Mouse (Mus musculus) heart, embryonic 13.5 days (tissue): ENCODE measurements around the gene Sh3bp4. TPM values are rescaled to one million over a fixed set of nuclear protein-coding genes. Genes with fewer than 3 reads are reported as not detected.

Experiments used
- ATAC-seq: fragments of 200-750 bp; cut with Nextera tagmentation; 2 replicates; pipeline ENCODE4 v1.8.0; 2017; ENCODE audit warnings: moderate TSS enrichment; ENCODE audit not compliant: insufficient number of reproducible peaks, low FRiP score, low TSS enrichment; ENCODE audit errors: extremely low read depth
- H3K27ac ChIP-seq: fragments of 300-500 bp; sonication (generic); replicated peaks from 2 replicates; pipeline ENCODE4 v1.5.1; 2015; ENCODE audit warnings: moderate library complexity, mild to moderate bottlenecking, inconsistent platforms
- H3K27me3 ChIP-seq: fragments of 300-500 bp; sonication (generic); replicated peaks from 2 replicates; pipeline ENCODE4 v1.6.1; 2015; ENCODE audit warnings: mild to moderate bottlenecking, inconsistent platforms
- H3K36me3 ChIP-seq: fragments of 300-500 bp; sonication (generic); 2 replicates; pipeline ENCODE4 v1.6.1; 2015; ENCODE audit warnings: mild to moderate bottlenecking, inconsistent platforms
- H3K4me1 ChIP-seq: fragments of 300-500 bp; sonication (generic); 2 replicates; pipeline ENCODE4 v1.6.1; 2015; ENCODE audit warnings: inconsistent platforms
- H3K4me2 ChIP-seq: fragments of 300-500 bp; sonication (generic); 2 replicates; pipeline ENCODE4 v1.6.1; 2015; ENCODE audit warnings: inconsistent platforms, mild to moderate bottlenecking, moderate library complexity
- H3K4me3 ChIP-seq: fragments of 300-500 bp; sonication (generic); 2 replicates; pipeline ENCODE4 v1.5.1; 2015; ENCODE audit warnings: moderate library complexity, mild to moderate bottlenecking, inconsistent platforms
- H3K9ac ChIP-seq: fragments of 300-500 bp; sonication (generic); 2 replicates; pipeline ENCODE4 v1.6.1; 2015; ENCODE audit warnings: inconsistent platforms, mild to moderate bottlenecking, moderate library complexity
- H3K9me3 ChIP-seq: fragments of 300-500 bp; sonication (generic); 2 replicates; pipeline ENCODE4 v1.6.1; 2016; ENCODE audit warnings: inconsistent platforms
- WGBS: fragments of 180-500 bp; shearing (Covaris S2); methylation state at CpG from one replicate; pipeline ENCODE4 v1.1.7; 2015; ENCODE audit warnings: mixed read lengths; 5-methylcytosine and 5-hydroxymethylcytosine counted together
- polyA plus RNA-seq: library from polyadenylated mRNA; unstranded; fragments of >200 nt; fragmentation: Nextera tagmentation; extraction: Ambion mirVana; gene quantifications from 2 replicates; pipeline ENCODE4 v1.2.1, GENCODE M21; 2015

Gene Sh3bp4
- polyA plus RNA-seq = 19.2 and 19.6 TPM in 2 replicates

DNA sequence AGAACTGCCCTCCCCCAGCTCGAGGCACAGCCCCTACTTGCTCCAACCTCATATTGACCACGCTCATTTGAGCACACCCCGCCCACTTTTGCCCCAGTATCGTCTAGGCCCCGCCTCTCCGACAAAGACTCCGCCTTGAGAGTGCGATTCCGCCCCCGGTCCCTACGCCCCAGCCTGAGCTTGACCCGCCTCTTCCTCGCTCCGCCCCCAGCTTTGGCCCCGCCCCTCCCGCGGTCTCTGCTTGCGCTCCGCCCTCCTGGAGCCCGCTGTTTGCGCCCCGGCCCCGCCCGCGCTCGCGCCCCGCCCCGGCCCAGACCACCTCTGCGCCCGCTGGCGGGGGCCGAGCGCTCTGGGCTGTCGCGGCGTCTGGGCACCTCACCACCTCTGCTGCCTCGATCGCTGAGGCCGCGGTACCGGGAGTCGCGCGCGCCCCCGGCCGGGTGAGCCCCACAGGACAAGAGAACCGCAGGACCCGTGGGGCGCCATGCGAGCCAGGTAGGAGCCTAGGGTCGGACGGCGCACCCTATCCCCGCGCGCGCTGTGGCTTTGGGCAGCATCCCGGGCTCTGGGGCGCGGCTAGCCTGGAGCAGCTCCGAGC lies at the start of gene Sh3bp4:
TSS of gene Sh3bp4 (plus strand) at position 313 of the 598 bp plus-strand sequence.
- peak; percentile 92 for ATAC-seq
- Histone ChIP-seq H3K36me3 (no peaks in the 10 kb centered on the region), H3K4me3 (peak within 1 kb of the TSS; percentile 80), H3K4me2 (peak within 1 kb of the TSS; percentile 86), H3K4me1 (peaks cover 53% of the 10 kb centered on the region), H3K9ac (peak within 1 kb of the TSS; percentile 98), H3K9me3 (no peaks in the 10 kb centered on the region), H3K27ac (peak within 1 kb of the TSS; percentile 91), H3K27me3 (no peaks in the 10 kb centered on the region)
- WGBS = under 1% methylated on average over 63 of the region's 63 CpGs

DNA sequence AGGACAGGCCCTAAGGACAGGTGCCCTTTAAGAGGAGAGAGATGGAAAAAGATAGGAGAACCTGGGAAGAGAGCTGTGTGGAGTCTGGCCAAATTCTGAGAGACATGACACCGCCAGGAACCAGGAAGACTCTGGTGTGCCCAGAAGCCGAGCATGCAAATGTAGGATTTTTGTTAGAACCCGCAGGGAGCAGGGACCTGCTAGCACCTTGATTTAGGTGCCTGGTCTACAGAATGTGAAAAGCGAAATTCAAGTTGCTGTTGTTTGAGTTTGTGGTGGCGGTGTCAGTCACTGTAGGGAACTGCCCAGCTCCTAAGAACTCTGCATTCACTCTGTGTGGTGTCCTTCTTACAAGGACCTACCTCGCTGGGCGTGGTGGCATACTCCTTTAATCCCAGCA lies 47.2 kb upstream of the Sh3bp4 start:
- H3K4me3 ChIP-seq = no peak overlapping the region
- H3K36me3 ChIP-seq = no peaks in the 10 kb centered on the region
- no peaks in the 10 kb centered on the region for H3K27me3 ChIP-seq
- H3K9ac ChIP-seq = no peak overlapping the region
- WGBS = 76% methylated on average over 7 of the region's 7 CpGs
- no peaks in the 10 kb centered on the region for H3K9me3 ChIP-seq
- no peak overlapping the region for H3K4me2 ChIP-seq
- no peak overlapping the region for H3K27ac ChIP-seq
- no peak for ATAC-seq
- H3K4me1 ChIP-seq = peaks cover 13% of the 10 kb centered on the region

DNA sequence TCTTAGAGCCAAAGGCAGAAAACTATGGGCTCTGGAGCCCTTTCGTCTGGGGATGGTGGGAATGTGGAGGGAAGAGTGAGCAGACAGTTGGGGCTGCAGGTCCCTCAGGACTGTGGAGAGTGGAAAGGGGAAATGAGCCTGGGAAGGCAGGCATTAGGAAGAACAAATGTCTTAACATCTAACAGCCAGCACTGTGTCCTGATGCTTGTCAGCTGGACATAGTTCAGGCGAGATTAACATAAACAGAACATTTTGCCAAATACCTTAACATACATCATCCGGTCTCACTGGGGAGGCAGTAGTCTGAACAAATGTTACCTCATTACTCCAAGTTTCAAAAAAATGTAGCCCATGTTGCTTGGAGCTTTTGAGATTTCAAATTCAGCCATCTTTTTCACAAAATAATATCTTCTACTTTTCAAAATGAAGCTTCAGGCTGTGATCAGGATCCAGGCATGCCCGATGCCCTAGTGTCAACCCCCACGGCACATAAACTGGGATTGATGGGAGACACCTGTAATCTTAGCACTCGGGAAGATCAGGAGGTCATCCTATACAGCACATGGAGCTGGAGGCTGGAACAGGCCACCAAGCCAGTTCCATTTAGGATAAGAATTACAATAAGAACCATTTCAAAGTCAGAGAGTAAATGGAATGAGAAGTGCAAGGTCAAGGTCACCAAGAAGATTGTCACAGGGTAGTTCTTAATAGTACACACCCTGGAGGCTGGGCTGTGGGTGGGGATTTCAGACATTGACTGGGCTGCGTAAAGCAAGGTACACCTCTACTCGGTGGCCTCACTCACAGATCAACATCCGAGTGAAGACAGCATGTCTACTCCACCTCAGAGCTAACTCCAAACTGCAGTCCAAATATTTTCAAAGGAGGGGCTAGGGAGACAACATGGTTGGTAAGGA lies 45.3 kb upstream of the Sh3bp4 start:
- Histone ChIP-seq H3K27ac (no peak overlapping the region), H3K36me3 (no peaks in the 10 kb centered on the region), H3K27me3 (no peaks in the 10 kb centered on the region), H3K4me3 (no peak overlapping the region), H3K4me2 (no peak overlapping the region), H3K4me1 (peaks cover 13% of the 10 kb centered on the region), H3K9me3 (no peaks in the 10 kb centered on the region), H3K9ac (no peak overlapping the region)
- WGBS = 55% methylated on average over 9 of the region's 9 CpGs
- no peak for ATAC-seq

DNA sequence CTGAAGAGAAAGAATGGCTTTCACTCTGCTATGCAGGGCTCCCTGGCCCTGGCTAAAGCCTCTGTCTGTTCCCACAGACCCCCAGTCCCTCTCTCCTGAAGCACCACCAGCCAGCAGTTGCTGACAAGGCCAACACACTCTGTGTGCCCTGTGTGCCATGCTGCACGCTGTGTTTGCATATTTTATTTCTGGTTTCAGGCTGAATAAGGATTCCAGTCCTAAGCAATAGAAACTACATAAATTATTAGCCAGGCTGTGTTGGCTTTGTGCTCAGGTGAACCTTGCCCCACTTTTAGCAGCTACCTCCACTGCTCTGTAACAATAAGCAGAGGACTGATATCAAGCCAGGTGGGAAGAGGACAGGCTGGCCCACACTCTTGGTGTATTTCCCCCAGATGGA lies 44.2 kb upstream of the Sh3bp4 start:
- Histone ChIP-seq H3K27me3 (no peaks in the 10 kb centered on the region), H3K4me1 (peaks cover 13% of the 10 kb centered on the region), H3K36me3 (no peaks in the 10 kb centered on the region), H3K4me2 (no peak overlapping the region), H3K27ac (no peak overlapping the region), H3K9me3 (no peaks in the 10 kb centered on the region), H3K4me3 (no peak overlapping the region), H3K9ac (no peak overlapping the region)
- 73% methylated on average over 1 of the region's 1 CpGs for WGBS
- no peak for ATAC-seq

DNA sequence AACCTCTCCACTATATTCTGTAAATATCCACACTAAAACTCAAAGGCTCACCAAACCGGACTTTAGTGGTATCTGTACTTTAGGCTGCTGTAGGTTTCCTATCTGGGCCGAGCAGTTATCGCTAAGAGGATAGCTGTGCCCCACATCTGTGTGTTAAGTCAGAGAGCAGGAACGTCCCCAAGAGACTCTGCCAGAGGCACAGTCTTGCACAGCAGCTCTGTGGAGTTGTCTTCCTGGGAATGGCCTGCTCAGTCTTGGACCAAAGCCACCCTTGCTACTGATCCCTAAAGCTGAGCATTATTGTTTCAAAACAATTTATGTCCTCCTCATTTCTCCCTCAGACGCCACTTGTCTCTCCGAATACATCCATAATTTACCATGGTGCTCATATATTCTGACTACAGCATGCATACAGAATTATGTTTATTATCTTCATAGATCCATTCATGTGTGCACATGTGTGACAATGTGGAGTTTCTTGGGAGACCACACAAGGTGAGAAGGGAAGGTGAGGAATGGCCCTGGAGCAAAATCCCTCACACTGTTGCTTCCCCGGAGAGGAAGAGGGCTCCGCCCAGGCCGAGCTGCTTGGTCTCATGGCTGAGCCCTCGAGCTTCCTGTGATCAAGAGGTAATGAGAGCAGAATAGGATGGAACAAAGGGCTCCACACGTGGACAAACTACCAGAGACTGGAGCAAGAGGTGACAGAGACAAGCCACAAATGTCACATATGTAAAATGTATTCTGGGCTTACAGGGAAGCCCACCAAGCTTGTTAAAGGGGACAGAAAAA lies 40.9 kb upstream of the Sh3bp4 start:
- H3K4me1 ChIP-seq = peaks cover 12% of the 10 kb centered on the region

DNA sequence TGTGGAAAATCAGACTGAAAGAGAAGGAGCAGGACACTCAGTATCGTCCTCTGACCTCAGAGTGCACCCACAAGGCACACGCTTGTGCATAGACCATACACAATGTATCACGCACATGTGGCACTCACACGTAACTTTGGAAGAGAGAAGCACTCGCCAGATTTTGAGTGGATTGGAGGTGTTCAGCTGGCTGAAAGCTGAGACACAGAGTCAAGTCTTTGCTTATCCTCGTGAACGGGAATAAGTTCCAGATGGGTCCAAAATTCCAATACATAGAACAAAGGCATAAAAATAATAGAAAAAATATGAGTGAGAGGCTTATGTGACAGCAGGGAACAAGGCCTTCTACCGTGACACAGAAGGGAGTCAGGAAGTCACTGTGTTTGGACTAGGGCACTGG lies 36.6 kb upstream of the Sh3bp4 start:
- no peak overlapping the region for H3K4me2 ChIP-seq
- H3K36me3 ChIP-seq = no peaks in the 10 kb centered on the region
- H3K4me3 ChIP-seq = no peak overlapping the region
- no peaks in the 10 kb centered on the region for H3K27me3 ChIP-seq
- H3K4me1 ChIP-seq = no peaks in the 10 kb centered on the region
- H3K9me3 ChIP-seq = no peaks in the 10 kb centered on the region
- WGBS = 73% methylated on average over 8 of the region's 8 CpGs
- no peak overlapping the region for H3K9ac ChIP-seq
- no peak for ATAC-seq
- no peak overlapping the region for H3K27ac ChIP-seq

More for the DNA sequence above, 40.9 kb upstream of the Sh3bp4 start:
- no peak for ATAC-seq
- WGBS = 65% methylated on average over 11 of the region's 11 CpGs
- Histone ChIP-seq H3K27ac (no peak overlapping the region), H3K36me3 (no peaks in the 10 kb centered on the region), H3K9ac (no peak overlapping the region), H3K9me3 (no peaks in the 10 kb centered on the region), H3K4me3 (no peak overlapping the region), H3K27me3 (no peaks in the 10 kb centered on the region), H3K4me2 (no peak overlapping the region)

DNA sequence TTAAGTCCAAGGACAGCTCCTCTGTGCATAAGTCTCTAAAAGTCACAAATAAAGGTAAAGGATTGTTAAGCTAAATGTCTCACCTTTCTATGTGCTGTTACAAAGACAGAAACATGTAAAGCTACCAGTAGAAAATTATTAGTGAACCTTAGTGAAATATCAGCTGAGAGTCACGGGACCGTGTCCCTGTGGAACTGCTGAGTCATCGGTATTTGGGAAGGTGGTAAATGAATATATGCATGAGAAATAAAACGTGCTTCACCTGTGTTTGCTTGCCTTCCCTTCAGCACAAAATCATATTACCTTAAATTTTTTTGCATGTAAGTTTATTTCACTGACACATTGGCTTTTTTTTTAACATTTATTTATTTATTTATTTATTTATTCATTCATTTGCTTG lies 36.2 kb upstream of the Sh3bp4 start:
- H3K4me2 ChIP-seq = no peak overlapping the region
- 78% methylated on average over 4 of the region's 4 CpGs for WGBS
- no peak for ATAC-seq
- no peak overlapping the region for H3K9ac ChIP-seq
- no peak overlapping the region for H3K27ac ChIP-seq
- no peaks in the 10 kb centered on the region for H3K9me3 ChIP-seq
- H3K36me3 ChIP-seq = no peaks in the 10 kb centered on the region
- H3K27me3 ChIP-seq = no peaks in the 10 kb centered on the region
- H3K4me1 ChIP-seq = no peaks in the 10 kb centered on the region
- no peak overlapping the region for H3K4me3 ChIP-seq

DNA sequence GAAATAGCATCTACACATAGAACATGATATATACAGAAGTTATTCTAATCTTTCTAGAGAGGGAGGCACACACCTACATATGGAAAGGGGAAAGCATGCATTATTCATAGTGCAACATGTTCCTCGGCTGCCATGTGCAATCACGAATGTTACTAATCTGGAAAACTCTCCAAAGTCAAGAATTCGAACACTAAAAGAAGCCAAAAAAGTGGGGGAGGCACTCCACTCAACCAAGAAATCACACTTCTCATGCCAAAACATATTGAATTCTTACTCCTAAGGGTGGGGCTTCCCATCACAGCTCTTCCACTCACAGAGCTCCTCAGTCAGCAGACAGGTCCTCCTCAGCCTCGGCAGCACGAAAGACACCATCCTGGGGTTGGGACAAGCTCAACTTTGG lies 35.1 kb upstream of the Sh3bp4 start:
- Histone ChIP-seq H3K27me3 (no peaks in the 10 kb centered on the region), H3K9me3 (no peaks in the 10 kb centered on the region), H3K9ac (no peak overlapping the region), H3K36me3 (no peaks in the 10 kb centered on the region), H3K4me2 (no peak overlapping the region), H3K4me1 (no peaks in the 10 kb centered on the region), H3K4me3 (no peak overlapping the region), H3K27ac (no peak overlapping the region)
- 67% methylated on average over 5 of the region's 5 CpGs for WGBS
- ATAC-seq = no peak

DNA sequence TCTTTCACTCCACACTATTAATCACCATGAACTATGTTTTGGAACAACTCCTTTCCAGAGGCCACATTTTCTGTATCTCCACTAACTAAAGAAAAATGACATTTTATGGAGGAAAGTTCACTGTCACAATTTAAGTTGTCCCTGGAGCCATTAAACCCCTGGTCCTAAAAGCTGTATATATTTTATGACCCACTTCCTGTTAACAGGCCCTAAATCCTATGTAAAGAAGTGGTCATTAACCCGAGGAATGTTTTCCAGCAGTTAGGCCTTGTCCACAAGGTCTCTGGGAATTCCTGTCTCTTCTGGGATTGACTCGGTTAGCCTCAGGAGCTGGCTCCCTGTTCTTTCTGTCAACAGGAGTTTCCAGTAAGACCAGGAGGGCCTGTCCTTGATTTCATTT lies 30.4 kb upstream of the Sh3bp4 start:
- ATAC-seq = no peak
- Histone ChIP-seq H3K4me1 (peaks cover 8% of the 10 kb centered on the region; the same call in 1 of the 2 replicates), H3K27ac (no peak overlapping the region), H3K4me3 (no peak overlapping the region), H3K4me2 (no peak overlapping the region), H3K27me3 (no peaks in the 10 kb centered on the region), H3K9me3 (no peaks in the 10 kb centered on the region), H3K36me3 (no peaks in the 10 kb centered on the region), H3K9ac (no peak overlapping the region)
- 52% methylated on average over 2 of the region's 2 CpGs for WGBS

DNA sequence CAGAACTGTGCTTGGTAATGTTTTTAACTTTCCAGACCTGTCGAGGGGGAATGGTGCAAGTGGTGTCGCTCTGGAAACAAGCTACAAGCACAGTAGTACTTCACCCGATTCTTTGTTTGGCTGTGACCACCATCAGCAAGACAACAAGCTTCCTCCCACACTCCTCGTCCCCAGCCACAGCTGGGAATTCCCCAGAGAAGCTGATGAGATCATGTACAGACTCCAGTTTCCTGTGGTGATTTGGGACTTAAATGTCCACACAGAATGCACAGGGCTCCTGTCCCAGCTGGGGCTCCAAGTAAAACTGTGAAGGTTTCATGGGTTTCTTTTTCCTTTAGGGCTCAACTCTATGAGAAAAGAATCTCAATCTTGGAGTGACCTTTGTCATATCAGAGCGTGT lies 28.9 kb upstream of the Sh3bp4 start:
- Histone ChIP-seq H3K4me1 (peaks cover 8% of the 10 kb centered on the region; the same call in 1 of the 2 replicates), H3K27me3 (no peaks in the 10 kb centered on the region), H3K4me3 (no peak overlapping the region), H3K36me3 (no peaks in the 10 kb centered on the region), H3K4me2 (no peak overlapping the region), H3K9me3 (no peaks in the 10 kb centered on the region), H3K9ac (no peak overlapping the region), H3K27ac (peak overlapping the region; percentile 50)
- WGBS = 49% methylated on average over 5 of the region's 5 CpGs
- ATAC-seq = no peak

DNA sequence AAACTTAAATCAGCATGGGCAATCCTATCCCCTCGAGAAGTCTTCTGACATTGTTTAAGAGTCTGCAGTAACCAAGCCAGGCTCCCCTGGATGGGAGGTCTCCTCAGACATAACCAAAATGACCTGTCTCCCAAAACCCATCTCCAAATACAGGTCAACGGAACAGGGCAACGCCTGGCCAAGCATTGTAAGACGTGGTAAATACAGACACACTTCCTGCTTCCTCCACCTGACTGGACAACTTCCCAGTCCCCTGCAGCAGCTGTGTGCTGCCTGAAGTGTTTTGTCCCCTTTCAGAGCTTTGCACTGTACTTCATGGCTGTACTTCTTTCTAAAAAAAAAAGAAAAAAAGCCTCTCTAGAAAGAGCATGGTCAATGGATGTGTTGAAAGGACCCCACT lies 28.1 kb upstream of the Sh3bp4 start:
- ATAC-seq = no peak
- H3K4me3 ChIP-seq = no peak overlapping the region
- no peak overlapping the region; the same call in 1 of the 2 replicates for H3K27ac ChIP-seq

More for the DNA sequence above, 28.1 kb upstream of the Sh3bp4 start:
- 62% methylated on average over 4 of the region's 4 CpGs for WGBS
- peaks cover 8% of the 10 kb centered on the region; the same call in 1 of the 2 replicates for H3K4me1 ChIP-seq
- no peaks in the 10 kb centered on the region for H3K9me3 ChIP-seq
- H3K36me3 ChIP-seq = no peaks in the 10 kb centered on the region
- H3K4me2 ChIP-seq = no peak overlapping the region
- H3K27me3 ChIP-seq = no peaks in the 10 kb centered on the region
- no peak overlapping the region for H3K9ac ChIP-seq
